Mouse (Mus musculus) embryonic fibroblast, embryonic 13.5 days (primary cell): Measurements from ENCODE around the gene Abcb6.

Source experiments
- CTCF ChIP-seq: IDR thresholded peaks from 2 replicates; pipeline ENCODE4 v1.5.1; 2011; ENCODE audit warnings: mild to moderate bottlenecking, control low read depth, low read length, moderate library complexity, borderline replicate concordance; ENCODE audit not compliant: insufficient read depth
- POLR2A ChIP-seq: IDR thresholded peaks from 2 replicates; pipeline ENCODE4 v1.6.1; 2011; ENCODE audit warnings: low read depth, mild to moderate bottlenecking, control low read depth, low read length, moderate library complexity

GRCm38 (mm10) chr1:75138448-75138847 lies 41.7 kb downstream of the Abcb6 start:
- TF ChIP-seq CTCF (no peak), POLR2A (no peak)
